Mouse (Mus musculus): ENCODE results near the gene Pard6a. TPM values are rescaled to one million over a fixed set of nuclear protein-coding genes. Genes with fewer than 3 reads are reported as not detected.

The Pard6a gene
- total RNA-seq (2014; rRNA removed) (59.3 and 71.1 TPM in 2 replicates), polyA plus RNA-seq (2015; fragmentation: Nextera tagmentation; extraction: Ambion mirVana) (63.8 and 72.5 TPM in 2 replicates)

GRCm38 (mm10) chr8:105700966-105701824 lies at the start of gene Pard6a, which contains the start of gene Acd:
Pard6a (plus strand) TSS chr8:105701148.
Acd (minus strand) TSS chr8:105701102.
- Histone ChIP-seq H3K27me3 (ENCODE audit: insufficient read depth, low read length) (no peaks in the 10 kb centered on the region), H3K4me2 (ENCODE audit: low read depth) (peak within 1 kb of the TSS; percentile 81), H3K4me1 (ENCODE audit: insufficient read depth) (peaks cover 10% of the 10 kb centered on the region), H3K9me3 (ENCODE audit: low read length) (no peaks in the 10 kb centered on the region), H3K36me3 (ENCODE audit: insufficient read depth) (peaks cover 40% of the 10 kb centered on the region), H3K4me3 (ENCODE audit: low read depth, low read length) (peak within 1 kb of the TSS; percentile 73), H3K9ac (peak within 1 kb of the TSS; percentile 62), H3K27ac (ENCODE audit: low read depth, low read length) (peak within 1 kb of the TSS; percentile 94)
- TF ChIP-seq CTCF (IDR thresholded peaks at IDR 0.05; ENCODE audit: low read depth), result peak; percentile 34; the same call in 1 of the 2 replicates
- ATAC-seq (peak; percentile 92), DNase-seq (peak; percentile 97)
- under 1% methylated on average over 60 of the region's 60 CpGs for WGBS

GRCm38 (mm10) chr8:105657641-105658040 lies 43.3 kb upstream of the Pard6a start:
- H3K36me3 ChIP-seq (ENCODE audit: insufficient read depth), result peaks cover 4% of the 10 kb centered on the region; the same call in 1 of the 2 replicates
- H3K4me3 ChIP-seq (ENCODE audit: low read depth, low read length), result no peak overlapping the region
- TF ChIP-seq CTCF (IDR thresholded peaks at IDR 0.05; ENCODE audit: low read depth), result no peak
- no peak for DNase-seq
- no peaks in the 10 kb centered on the region for H3K4me1 ChIP-seq (ENCODE audit: insufficient read depth)
- no peaks in the 10 kb centered on the region for H3K27me3 ChIP-seq (ENCODE audit: insufficient read depth, low read length)
- no peaks in the 10 kb centered on the region for H3K9me3 ChIP-seq (ENCODE audit: low read length)
- no peak for ATAC-seq
- H3K9ac ChIP-seq, result no peak overlapping the region
- H3K4me2 ChIP-seq (ENCODE audit: low read depth), result no peak overlapping the region
- H3K27ac ChIP-seq (ENCODE audit: low read depth, low read length), result no peak overlapping the region

GRCm38 (mm10) chr8:105661167-105661566 lies 39.8 kb upstream of the Pard6a start:
- WGBS, result 69% methylated on average over 3 of the region's 3 CpGs
- peak; percentile 66 for TF ChIP-seq CTCF (IDR thresholded peaks at IDR 0.05; ENCODE audit: low read depth)

GRCm38 (mm10) chr8:105677891-105678290 lies 23.1 kb upstream of the Pard6a start:
- no peak overlapping the region for H3K9ac ChIP-seq
- H3K36me3 ChIP-seq (ENCODE audit: insufficient read depth), result peaks cover 84% of the 10 kb centered on the region
- no peak for DNase-seq
- no peaks in the 10 kb centered on the region for H3K9me3 ChIP-seq (ENCODE audit: low read length)
- no peak overlapping the region for H3K4me2 ChIP-seq (ENCODE audit: low read depth)
- H3K27me3 ChIP-seq (ENCODE audit: insufficient read depth, low read length), result no peaks in the 10 kb centered on the region
- WGBS, result 88% methylated on average over 1 of the region's 1 CpGs
- peak; percentile 48 for TF ChIP-seq CTCF (IDR thresholded peaks at IDR 0.05; ENCODE audit: low read depth)
- no peak overlapping the region for H3K27ac ChIP-seq (ENCODE audit: low read depth, low read length)
- H3K4me1 ChIP-seq (ENCODE audit: insufficient read depth), result no peaks in the 10 kb centered on the region
- ATAC-seq, result no peak
- no peak overlapping the region for H3K4me3 ChIP-seq (ENCODE audit: low read depth, low read length)

More at GRCm38 (mm10) chr8:105661167-105661566, 39.8 kb upstream of the Pard6a start:
- DNase-seq, result peak; percentile 50
- Histone ChIP-seq H3K4me2 (ENCODE audit: low read depth) (no peak overlapping the region), H3K27ac (ENCODE audit: low read depth, low read length) (no peak overlapping the region), H3K27me3 (ENCODE audit: insufficient read depth, low read length) (no peaks in the 10 kb centered on the region), H3K9me3 (ENCODE audit: low read length) (no peaks in the 10 kb centered on the region), H3K4me1 (ENCODE audit: insufficient read depth) (no peaks in the 10 kb centered on the region), H3K4me3 (ENCODE audit: low read depth, low read length) (no peak overlapping the region), H3K9ac (no peak overlapping the region), H3K36me3 (ENCODE audit: insufficient read depth) (peaks cover 24% of the 10 kb centered on the region; the same call in 1 of the 2 replicates)
- peak; percentile 58 for ATAC-seq

DNA sequence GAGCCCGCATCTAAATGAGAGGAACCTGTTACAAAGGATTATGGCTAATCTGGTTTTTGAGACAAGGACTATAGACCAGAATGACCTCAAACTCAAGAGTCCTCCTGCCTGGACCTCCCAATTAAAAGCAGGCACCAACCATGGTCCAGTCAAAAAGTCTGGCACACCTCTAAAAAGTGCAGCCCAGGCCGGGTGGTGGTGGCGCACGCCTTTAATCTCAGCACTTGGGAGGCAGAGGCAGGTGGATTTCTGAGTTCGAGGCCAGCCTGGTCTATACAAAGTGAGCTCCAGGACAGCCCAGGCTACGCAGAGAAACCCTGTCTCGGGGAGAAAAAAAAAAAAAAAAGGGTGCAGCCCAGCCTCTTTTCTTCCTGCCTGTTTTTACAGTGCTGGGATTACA lies 15.6 kb upstream of the Pard6a start:
- H3K36me3 ChIP-seq (ENCODE audit: insufficient read depth), result peaks cover 38% of the 10 kb centered on the region
- DNase-seq (no peak), ATAC-seq (no peak)
- no peaks in the 10 kb centered on the region for H3K9me3 ChIP-seq (ENCODE audit: low read length)
- H3K27ac ChIP-seq (ENCODE audit: low read depth, low read length), result no peak overlapping the region
- no peaks in the 10 kb centered on the region for H3K4me1 ChIP-seq (ENCODE audit: insufficient read depth)
- 84% methylated on average over 7 of the region's 7 CpGs for WGBS
- H3K4me3 ChIP-seq (ENCODE audit: low read depth, low read length), result no peak overlapping the region
- no peak overlapping the region for H3K9ac ChIP-seq
- H3K4me2 ChIP-seq (ENCODE audit: low read depth), result no peak overlapping the region
- TF ChIP-seq CTCF (IDR thresholded peaks at IDR 0.05; ENCODE audit: low read depth), result no peak
- H3K27me3 ChIP-seq (ENCODE audit: insufficient read depth, low read length), result no peaks in the 10 kb centered on the region

DNA sequence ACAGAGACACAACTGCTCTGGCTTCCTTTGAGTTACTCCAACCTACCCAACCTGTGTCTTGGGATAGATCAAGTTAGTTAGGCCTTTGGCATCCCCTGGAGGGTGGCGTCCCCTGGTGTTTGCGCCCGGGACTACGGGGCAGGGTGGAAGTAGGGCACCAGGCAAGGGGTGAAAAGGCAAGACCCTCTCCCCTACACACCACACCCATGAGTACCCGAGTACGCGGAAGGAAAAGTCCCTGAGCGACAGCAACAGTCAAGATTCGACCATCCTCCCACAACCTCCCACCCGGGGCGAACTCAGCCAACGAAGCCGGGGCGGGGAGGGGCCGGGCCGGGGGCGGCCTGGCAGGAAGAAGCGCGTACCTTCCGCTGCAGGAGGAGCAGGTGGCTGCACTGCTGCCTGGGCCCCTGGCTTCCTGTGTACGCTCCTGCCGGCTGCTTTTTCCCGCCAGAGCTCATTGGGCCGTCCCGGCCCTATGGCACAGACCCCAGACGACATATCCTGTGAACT lies 15.1 kb upstream of the Pard6a start, which contains the start of gene Carmil2:
Carmil2 (plus strand) TSS at position 479 of the 513 bp plus-strand sequence.
- Histone ChIP-seq H3K9me3 (ENCODE audit: low read length) (no peaks in the 10 kb centered on the region), H3K4me2 (ENCODE audit: low read depth) (no peak within 1 kb of the TSS), H3K9ac (no peak within 1 kb of the TSS), H3K27ac (ENCODE audit: low read depth, low read length) (no peak within 1 kb of the TSS), H3K4me3 (ENCODE audit: low read depth, low read length) (no peak within 1 kb of the TSS), H3K36me3 (ENCODE audit: insufficient read depth) (peaks cover 32% of the 10 kb centered on the region), H3K27me3 (ENCODE audit: insufficient read depth, low read length) (no peaks in the 10 kb centered on the region), H3K4me1 (ENCODE audit: insufficient read depth) (no peaks in the 10 kb centered on the region)
- peak; percentile 56; the same call in 1 of the 2 replicates for ATAC-seq
- DNase-seq, result no peak
- 17% methylated on average over 26 of the region's 26 CpGs for WGBS
- peak; percentile 69 for TF ChIP-seq CTCF (IDR thresholded peaks at IDR 0.05; ENCODE audit: low read depth)

DNA sequence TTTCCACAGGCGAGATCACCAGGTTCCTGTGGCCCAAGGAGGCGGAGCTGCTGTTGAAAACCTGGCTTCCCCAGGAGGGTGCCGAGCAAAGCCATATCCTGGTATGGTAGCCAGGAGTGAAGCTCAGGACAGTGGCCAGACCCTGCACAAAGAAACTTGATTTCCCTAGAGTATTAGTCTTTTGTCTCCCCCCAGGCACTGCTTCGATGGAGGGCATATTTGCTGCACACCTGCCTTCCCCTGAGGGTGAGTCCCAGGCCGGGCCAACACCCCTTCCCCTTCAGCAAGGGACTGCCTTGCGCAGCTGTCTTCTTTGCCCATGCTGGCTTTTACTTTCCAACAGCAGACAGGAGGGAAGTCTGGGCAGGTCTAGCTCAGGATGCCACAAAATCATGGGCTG lies 14.4 kb upstream of the Pard6a start:
- no peaks in the 10 kb centered on the region for H3K27me3 ChIP-seq (ENCODE audit: insufficient read depth, low read length)
- no peaks in the 10 kb centered on the region for H3K9me3 ChIP-seq (ENCODE audit: low read length)
- H3K4me1 ChIP-seq (ENCODE audit: insufficient read depth), result no peaks in the 10 kb centered on the region
- H3K27ac ChIP-seq (ENCODE audit: low read depth, low read length), result no peak overlapping the region
- no peak overlapping the region for H3K4me3 ChIP-seq (ENCODE audit: low read depth, low read length)
- H3K36me3 ChIP-seq (ENCODE audit: insufficient read depth), result peaks cover 25% of the 10 kb centered on the region
- DNase-seq (no peak), ATAC-seq (no peak)
- no peak overlapping the region for H3K9ac ChIP-seq
- 68% methylated on average over 6 of the region's 6 CpGs for WGBS
- no peak overlapping the region for H3K4me2 ChIP-seq (ENCODE audit: low read depth)
- no peak for TF ChIP-seq CTCF (IDR thresholded peaks at IDR 0.05; ENCODE audit: low read depth)
